Mouse (Mus musculus): ENCODE results near the gene Zbtb20. TPM values are rescaled to one million over a fixed set of nuclear protein-coding genes. Genes with fewer than 3 reads are reported as not detected.

The Zbtb20 gene
- polyA plus RNA-seq, 1 experiment, result 4.0 TPM

- TF ChIP-seq MAX (IDR thresholded peaks at IDR 0.05) (no peak), MYOG (IDR thresholded peaks at IDR 0.05; ENCODE audit: control insufficient read depth, extremely low read depth, insufficient read length) (no peak), CEBPB (IDR thresholded peaks at IDR 0.05; ENCODE audit: low read depth) (no peak), MYOD1 (IDR thresholded peaks at IDR 0.05; ENCODE audit: control insufficient read depth, insufficient read length, low read depth) (no peak), FOSL1 (IDR thresholded peaks at IDR 0.05; ENCODE audit: insufficient read depth, low read length, poor library complexity, severe bottlenecking) (no peak), CTCF (IDR thresholded peaks at IDR 0.05; ENCODE audit: control insufficient read depth, insufficient read depth, insufficient read length) (no peak), USF1 (IDR thresholded peaks at IDR 0.05; ENCODE audit: low read depth) (no peak)
- peaks cover 4% of the 10 kb centered on the region for H3K79me2 ChIP-seq (ENCODE audit: control insufficient read depth, insufficient read depth)
Observed at GRCm38 (mm10) chr16:43664861-43665260, 789.2 kb downstream of the Zbtb20 start.

GRCm38 (mm10) chr16:43668294-43668693 is 792.6 kb downstream of the Zbtb20 start:
- H3K79me2 ChIP-seq (ENCODE audit: control insufficient read depth, insufficient read depth), result no peaks in the 10 kb centered on the region
- H3K79me3 ChIP-seq (ENCODE audit: low read depth), result no peaks in the 10 kb centered on the region
- no peak overlapping the region for H3ac ChIP-seq (ENCODE audit: control insufficient read depth, insufficient read length, low read depth)
- no peaks in the 10 kb centered on the region for H3K27me3 ChIP-seq (ENCODE audit: control insufficient read depth, insufficient read depth, insufficient read length)
- no peak overlapping the region for H3K4me3 ChIP-seq (ENCODE audit: insufficient read depth, poor library complexity, severe bottlenecking)
- no peaks in the 10 kb centered on the region for H3K36me3 ChIP-seq (ENCODE audit: control insufficient read depth, insufficient read depth)
- TF ChIP-seq FOSL1 (IDR thresholded peaks at IDR 0.05; ENCODE audit: insufficient read depth, low read length, poor library complexity, severe bottlenecking) (no peak), MAX (IDR thresholded peaks at IDR 0.05) (no peak)

More at GRCm38 (mm10) chr16:43664861-43665260, 789.2 kb downstream of the Zbtb20 start:
- H3K27me3 ChIP-seq (ENCODE audit: control insufficient read depth, insufficient read depth, insufficient read length), result no peaks in the 10 kb centered on the region
- H3K79me3 ChIP-seq (ENCODE audit: low read depth), result no peaks in the 10 kb centered on the region
- H3ac ChIP-seq (ENCODE audit: control insufficient read depth, insufficient read length, low read depth), result no peak overlapping the region
- H3K4me3 ChIP-seq (ENCODE audit: insufficient read depth, poor library complexity, severe bottlenecking), result no peak overlapping the region
- peaks cover 4% of the 10 kb centered on the region for H3K36me3 ChIP-seq (ENCODE audit: control insufficient read depth, insufficient read depth)

- Histone ChIP-seq H3K79me2 (ENCODE audit: control insufficient read depth, insufficient read depth) (no peaks in the 10 kb centered on the region), H3K79me3 (ENCODE audit: low read depth) (no peaks in the 10 kb centered on the region), H3K27me3 (ENCODE audit: control insufficient read depth, insufficient read depth, insufficient read length) (no peaks in the 10 kb centered on the region), H3ac (ENCODE audit: control insufficient read depth, insufficient read length, low read depth) (no peak overlapping the region), H3K4me3 (ENCODE audit: insufficient read depth, poor library complexity, severe bottlenecking) (no peak overlapping the region), H3K36me3 (ENCODE audit: control insufficient read depth, insufficient read depth) (no peaks in the 10 kb centered on the region)
- TF ChIP-seq MYOD1 (IDR thresholded peaks at IDR 0.05; ENCODE audit: control insufficient read depth, insufficient read length, low read depth) (no peak), CEBPB (IDR thresholded peaks at IDR 0.05; ENCODE audit: low read depth) (no peak), MYOG (IDR thresholded peaks at IDR 0.05; ENCODE audit: control insufficient read depth, extremely low read depth, insufficient read length) (no peak), CTCF (IDR thresholded peaks at IDR 0.05; ENCODE audit: control insufficient read depth, insufficient read depth, insufficient read length) (no peak)
Observed at GRCm38 (mm10) chr16:43671972-43672371, 796.3 kb downstream of the Zbtb20 start.

- H3ac ChIP-seq (ENCODE audit: control insufficient read depth, insufficient read length, low read depth), result no peak overlapping the region
- H3K79me2 ChIP-seq (ENCODE audit: control insufficient read depth, insufficient read depth), result no peaks in the 10 kb centered on the region
- H3K4me3 ChIP-seq (ENCODE audit: insufficient read depth, poor library complexity, severe bottlenecking), result no peak overlapping the region
- TF ChIP-seq MYOD1 (IDR thresholded peaks at IDR 0.05; ENCODE audit: control insufficient read depth, insufficient read length, low read depth), result no peak
- no peak for TF ChIP-seq USF1 (IDR thresholded peaks at IDR 0.05; ENCODE audit: low read depth)
- TF ChIP-seq MAX (IDR thresholded peaks at IDR 0.05), result no peak
- no peak for TF ChIP-seq FOSL1 (IDR thresholded peaks at IDR 0.05; ENCODE audit: insufficient read depth, low read length, poor library complexity, severe bottlenecking)
- TF ChIP-seq CTCF (IDR thresholded peaks at IDR 0.05; ENCODE audit: control insufficient read depth, insufficient read depth, insufficient read length), result no peak
- no peak for TF ChIP-seq MYOG (IDR thresholded peaks at IDR 0.05; ENCODE audit: control insufficient read depth, extremely low read depth, insufficient read length)
- TF ChIP-seq CEBPB (IDR thresholded peaks at IDR 0.05; ENCODE audit: low read depth), result no peak
- no peaks in the 10 kb centered on the region for H3K79me3 ChIP-seq (ENCODE audit: low read depth)
- H3K36me3 ChIP-seq (ENCODE audit: control insufficient read depth, insufficient read depth), result no peaks in the 10 kb centered on the region
- no peaks in the 10 kb centered on the region for H3K27me3 ChIP-seq (ENCODE audit: control insufficient read depth, insufficient read depth, insufficient read length)
Observed at GRCm38 (mm10) chr16:43672697-43673096, 797.0 kb downstream of the Zbtb20 start.

- Histone ChIP-seq H3K27me3 (ENCODE audit: control insufficient read depth, insufficient read depth, insufficient read length) (no peaks in the 10 kb centered on the region), H3ac (ENCODE audit: control insufficient read depth, insufficient read length, low read depth) (no peak overlapping the region), H3K79me3 (ENCODE audit: low read depth) (no peaks in the 10 kb centered on the region), H3K4me3 (ENCODE audit: insufficient read depth, poor library complexity, severe bottlenecking) (no peak overlapping the region), H3K79me2 (ENCODE audit: control insufficient read depth, insufficient read depth) (no peaks in the 10 kb centered on the region), H3K36me3 (ENCODE audit: control insufficient read depth, insufficient read depth) (no peaks in the 10 kb centered on the region)
- TF ChIP-seq MYOG (IDR thresholded peaks at IDR 0.05; ENCODE audit: control insufficient read depth, extremely low read depth, insufficient read length), result no peak
- no peak for TF ChIP-seq USF1 (IDR thresholded peaks at IDR 0.05; ENCODE audit: low read depth)
- no peak for TF ChIP-seq CEBPB (IDR thresholded peaks at IDR 0.05; ENCODE audit: low read depth)
- no peak for TF ChIP-seq CTCF (IDR thresholded peaks at IDR 0.05; ENCODE audit: control insufficient read depth, insufficient read depth, insufficient read length)
- no peak for TF ChIP-seq MAX (IDR thresholded peaks at IDR 0.05)
Observed at GRCm38 (mm10) chr16:43674400-43674799, 798.7 kb downstream of the Zbtb20 start.

- Histone ChIP-seq H3K79me3 (ENCODE audit: low read depth) (no peaks in the 10 kb centered on the region), H3K4me3 (ENCODE audit: insufficient read depth, poor library complexity, severe bottlenecking) (no peak overlapping the region), H3K79me2 (ENCODE audit: control insufficient read depth, insufficient read depth) (no peaks in the 10 kb centered on the region), H3K36me3 (ENCODE audit: control insufficient read depth, insufficient read depth) (no peaks in the 10 kb centered on the region), H3ac (ENCODE audit: control insufficient read depth, insufficient read length, low read depth) (no peak overlapping the region), H3K27me3 (ENCODE audit: control insufficient read depth, insufficient read depth, insufficient read length) (no peaks in the 10 kb centered on the region)
- TF ChIP-seq MYOG (IDR thresholded peaks at IDR 0.05; ENCODE audit: control insufficient read depth, extremely low read depth, insufficient read length) (no peak), MYOD1 (IDR thresholded peaks at IDR 0.05; ENCODE audit: control insufficient read depth, insufficient read length, low read depth) (no peak), USF1 (IDR thresholded peaks at IDR 0.05; ENCODE audit: low read depth) (no peak), CEBPB (IDR thresholded peaks at IDR 0.05; ENCODE audit: low read depth) (no peak), CTCF (IDR thresholded peaks at IDR 0.05; ENCODE audit: control insufficient read depth, insufficient read depth, insufficient read length) (no peak), MAX (IDR thresholded peaks at IDR 0.05) (no peak), FOSL1 (IDR thresholded peaks at IDR 0.05; ENCODE audit: insufficient read depth, low read length, poor library complexity, severe bottlenecking) (no peak)
Observed at GRCm38 (mm10) chr16:43687968-43688367, 812.3 kb downstream of the Zbtb20 start.

All from C2C12 (cell line).